Mouse (Mus musculus) liver, embryonic 14.5 days (tissue): ENCODE data around the gene Catip.

Source experiments
- CTCF ChIP-seq: IDR thresholded peaks from 2 replicates; pipeline ENCODE4 v1.5.1; 2016; ENCODE audit warnings: antibody characterized with exemption, low read depth, control low read depth
- EP300 ChIP-seq: IDR thresholded peaks from 2 replicates; pipeline ENCODE4 v1.6.1; 2016; ENCODE audit warnings: antibody characterized with exemption, low read depth

GRCm38 (mm10) chr1:74391844-74392441, 30.0 kb downstream of the Catip start:
- TF ChIP-seq CTCF = 0 out of 2 replicates have a peak, but pooled peaks have one; percentile 16
- TF ChIP-seq EP300 = no peak
